10 mouse cellular contexts compared by ENCODE assay signal in genomic region chr4:117136034-117136433, GRCm38 (mm10). TPM values are rescaled to one million over a fixed set of nuclear protein-coding genes. Genes with fewer than 3 reads are reported as not detected.
DNase-seq lines count a peak whose midpoint lies in the region; ATAC-seq and TF ChIP-seq lines count a peak whose summit lies in the region.
"Had no signal": no experiment of that assay in that cellular context is flagged by ENCODE, and none has a peak within 500 bp of the region (broad histone marks: within the 10 kb centered on the region; RNA-seq: fewer than 3 reads in every experiment).

No protein-coding gene starts in this region.

- H3K4me2 ChIP-seq in liver, embryonic 11.5 days, result peak overlapping the region; percentile 53
- H3K4me2 ChIP-seq: neural tube, embryonic 13.5 days had no signal

- peak; percentile 50 for DNase-seq in gastrocnemius, adult 2 months
- no peak for DNase-seq in gastrocnemius, postnatal 25 days
- no peak for DNase-seq in liver, embryonic 11.5 days (ENCODE audit: low spot score)
- DNase-seq in skeletal muscle tissue, adult 2 months (ENCODE audit: low read depth, low spot score), result peak; percentile 53
- DNase-seq in cerebellum, postnatal 4 days (ENCODE audit: low spot score in 2 of 2), result no peak
- no peak for DNase-seq in right cerebral cortex, postnatal 25 days
- DNase-seq: cerebellum, postnatal 14 days had no signal

- no peak overlapping the region for H3K4me3 ChIP-seq in gastrocnemius, adult 2 months
- H3K4me3 ChIP-seq in erythroblast, embryonic 14.5 days (replicated peaks), result peak overlapping the region; percentile 5
- 0 out of 2 replicates have a peak overlapping the region, but pooled peaks have one; percentile 15 for H3K4me3 ChIP-seq in liver, embryonic 11.5 days (ENCODE audit: low read depth, low read length)
- H3K4me3 ChIP-seq: neural tube, embryonic 13.5 days had no signal

- H3K9me3 ChIP-seq in erythroblast, embryonic 14.5 days (ENCODE audit: control insufficient read depth, low read length), result peaks cover 4% of the 10 kb centered on the region; the same call in 1 of the 2 replicates
- H3K9me3 ChIP-seq in liver, embryonic 11.5 days (ENCODE audit: control insufficient read depth, low read length), result no peaks in the 10 kb centered on the region
- H3K9me3 ChIP-seq: neural tube, embryonic 13.5 days had no signal

- no peak for TF ChIP-seq CTCF in gastrocnemius, adult 2 months (IDR thresholded peaks at IDR 0.05)

- H3K27ac ChIP-seq in gastrocnemius, adult 2 months, result peak overlapping the region; percentile 57
- peak overlapping the region; percentile 73 for H3K27ac ChIP-seq in liver, embryonic 11.5 days (ENCODE audit: low read depth, low read length)
- H3K27ac ChIP-seq: neural tube, embryonic 13.5 days had no signal

- H3K4me1 ChIP-seq in erythroblast, embryonic 14.5 days (ENCODE audit: control insufficient read depth), result peaks cover 64% of the 10 kb centered on the region
- peaks cover 27% of the 10 kb centered on the region for H3K4me1 ChIP-seq in liver, embryonic 11.5 days (replicated peaks; ENCODE audit: control insufficient read depth, insufficient read depth, low read length)

- intact Hi-C loops in gastrocnemius, adult 2 months (cut with DNase I), result no loop called here

- ATAC-seq in liver, embryonic 11.5 days (replicated peaks; ENCODE audit: low FRiP score), result peak; percentile 64
- no peak for ATAC-seq in CD4-positive, CD25-positive, alpha-beta regulatory T cell, adult 4 months

- 18% methylated on average over 8 of the region's 8 CpGs for WGBS in liver, embryonic 11.5 days

- H3K9ac ChIP-seq in liver, embryonic 11.5 days (ENCODE audit: low read depth, low read length), result peak overlapping the region; percentile 56; the same call in 1 of the 2 replicates
- H3K9ac ChIP-seq: neural tube, embryonic 13.5 days had no signal

- peaks cover 4% of the 10 kb centered on the region; the same call in 1 of the 2 replicates for H3K36me3 ChIP-seq in erythroblast, embryonic 14.5 days (ENCODE audit: control insufficient read depth)
- H3K36me3 ChIP-seq in liver, embryonic 11.5 days (ENCODE audit: control insufficient read depth, insufficient read depth, low read length), result no peaks in the 10 kb centered on the region
- H3K36me3 ChIP-seq: neural tube, embryonic 13.5 days had no signal

- peaks cover 27% of the 10 kb centered on the region for H3K27me3 ChIP-seq in erythroblast, embryonic 14.5 days (ENCODE audit: control insufficient read depth)
- peaks cover 21% of the 10 kb centered on the region for H3K27me3 ChIP-seq in liver, embryonic 11.5 days (replicated peaks; ENCODE audit: control insufficient read depth, insufficient read depth, low read length)
- H3K27me3 ChIP-seq: neural tube, embryonic 13.5 days had no signal

RNA-seq across cellular contexts. Expression of gene Plk3, which starts 2.3 kb away (rescaled TPM):
- total RNA-seq in gastrocnemius, adult 2 months (2021), result under 1 TPM; 0.73 to 0.74 TPM
- total RNA-seq in gastrocnemius, postnatal 25 days (2021), result under 1 TPM; 0.51 to 0.62 TPM
- 0.19 and 0.21 TPM in 2 replicates for polyA plus RNA-seq in erythroblast, embryonic 14.5 days (2012)
- 2.4 and 2.5 TPM in 2 replicates for polyA plus RNA-seq in liver, embryonic 11.5 days (2014; fragmentation: Nextera tagmentation; extraction: Ambion mirVana)
- 10 to 100 TPM; 12.2 to 13.2 TPM for polyA plus RNA-seq in CD4-positive, CD25-positive, alpha-beta regulatory T cell, adult 4 months (2017; shearing (Covaris generic))

RNA-seq across cellular contexts. Expression of gene Tctex1d4, which starts 9.4 kb away (rescaled TPM):
- total RNA-seq in gastrocnemius, adult 2 months (2021), result not detected
- total RNA-seq in gastrocnemius, postnatal 25 days (2021), result not detected
- polyA plus RNA-seq in erythroblast, embryonic 14.5 days (2012), result not detected in 2 replicates
- polyA plus RNA-seq in liver, embryonic 11.5 days (2014; fragmentation: Nextera tagmentation; extraction: Ambion mirVana), result not detected in 2 replicates
- polyA plus RNA-seq in CD4-positive, CD25-positive, alpha-beta regulatory T cell, adult 4 months (2017; shearing (Covaris generic)), result 1 to 10 TPM; 3.2 to 6.2 TPM
- polyA plus RNA-seq: neural tube, embryonic 13.5 days had no signal

RNA-seq across cellular contexts. Expression of gene Btbd19, which starts 10.5 kb away (rescaled TPM):
- 1 to 10 TPM; 2.3 to 2.5 TPM for total RNA-seq in gastrocnemius, adult 2 months (2021)
- total RNA-seq in gastrocnemius, postnatal 25 days (2021), result 1 to 10 TPM; 2.0 to 3.0 TPM
- polyA plus RNA-seq in erythroblast, embryonic 14.5 days (2012), result 0.12 and 0.28 TPM in 2 replicates
- polyA plus RNA-seq in liver, embryonic 11.5 days (2014; fragmentation: Nextera tagmentation; extraction: Ambion mirVana), result 8.3 and 8.5 TPM in 2 replicates
- 10 to 100 TPM; 18.5 to 19.2 TPM for polyA plus RNA-seq in CD4-positive, CD25-positive, alpha-beta regulatory T cell, adult 4 months (2017; shearing (Covaris generic))

RNA-seq across cellular contexts. Expression of gene Rps8, which starts 20.0 kb away (rescaled TPM):
- 100 to 1,000 TPM; 527 to 622 TPM for total RNA-seq in gastrocnemius, adult 2 months (2021)
- 100 to 1,000 TPM; 527 to 576 TPM for total RNA-seq in gastrocnemius, postnatal 25 days (2021)
- 190 and 246 TPM in 2 replicates for polyA plus RNA-seq in erythroblast, embryonic 14.5 days (2012)
- 1,349 and 1,481 TPM in 2 replicates for polyA plus RNA-seq in liver, embryonic 11.5 days (2014; fragmentation: Nextera tagmentation; extraction: Ambion mirVana)
- 100 to 1,000 TPM; 663 to 923 TPM for polyA plus RNA-seq in CD4-positive, CD25-positive, alpha-beta regulatory T cell, adult 4 months (2017; shearing (Covaris generic))

RNA-seq across cellular contexts. Expression of gene Ptch2, which starts 40.2 kb away (rescaled TPM):
- under 1 TPM; 0.22 to 0.54 TPM for total RNA-seq in gastrocnemius, adult 2 months (2021)
- total RNA-seq in gastrocnemius, postnatal 25 days (2021), result 1 to 10 TPM; 1.5 to 1.8 TPM
- 0.02 and 0.12 TPM in 2 replicates for polyA plus RNA-seq in erythroblast, embryonic 14.5 days (2012)
- polyA plus RNA-seq in liver, embryonic 11.5 days (2014; fragmentation: Nextera tagmentation; extraction: Ambion mirVana), result 1.4 and 1.8 TPM in 2 replicates
- under 1 TPM in 1 of 2 experiments, not detected in 1; 0.76 TPM for polyA plus RNA-seq in CD4-positive, CD25-positive, alpha-beta regulatory T cell, adult 4 months (2017; shearing (Covaris generic))

Comparison
In these comparisons a context has a peak if more than half of its experiments do, and no peak if none do; other contexts are left out.
1. DNase-seq: peak in gastrocnemius, adult 2 months (single experiment) and skeletal muscle tissue, adult 2 months (single experiment); none in gastrocnemius, postnatal 25 days (single experiment), liver, embryonic 11.5 days (single experiment), cerebellum, postnatal 4 days (0 of 2) and right cerebral cortex, postnatal 25 days (single experiment).